1 mouse cellular context compared by ENCODE assay signal in the genomic region with DNA sequence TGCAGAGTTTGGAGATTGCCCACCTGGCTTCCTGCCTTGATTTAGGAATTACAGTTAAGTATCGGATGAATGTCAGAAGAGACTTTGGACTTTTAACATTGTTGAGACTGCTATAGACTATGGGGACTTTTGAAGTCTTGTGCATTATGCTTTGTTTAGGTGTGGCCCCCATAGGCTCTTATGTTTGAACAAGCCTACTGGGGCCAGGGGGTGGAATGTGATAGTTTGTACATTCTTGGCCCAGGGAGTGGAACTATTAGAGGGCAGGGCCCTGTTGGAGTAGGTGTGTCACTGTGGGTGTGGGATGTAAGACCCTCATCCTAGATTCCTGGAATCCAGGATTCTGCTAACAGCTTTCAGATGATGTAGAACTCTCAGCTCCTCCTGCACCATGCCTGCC. TPM values are rescaled to one million over a fixed set of nuclear protein-coding genes. Genes with fewer than 3 reads are reported as not detected.
"Had no signal": no experiment of that assay in that cellular context is flagged by ENCODE, and none has a peak within 500 bp of the region (broad histone marks: within the 10 kb centered on the region; RNA-seq: fewer than 3 reads in every experiment).

No protein-coding gene starts in this region.

RNA-seq across cellular contexts. Expression of gene Catsperg1, which starts 19.6 kb away (rescaled TPM):
- polyA plus RNA-seq: myocyte had no signal
